Mouse (Mus musculus) heart, postnatal 0 days (tissue): ENCODE data around the gene Gja10.

Source experiments
- CTCF ChIP-seq: IDR thresholded peaks from 2 replicates; pipeline ENCODE4 v1.5.1; 2016; ENCODE audit warnings: antibody characterized with exemption, control low read depth, low read depth
- EP300 ChIP-seq: IDR thresholded peaks from 2 replicates; pipeline ENCODE4 v1.6.1; 2016; ENCODE audit warnings: antibody characterized with exemption, low read depth

DNA sequence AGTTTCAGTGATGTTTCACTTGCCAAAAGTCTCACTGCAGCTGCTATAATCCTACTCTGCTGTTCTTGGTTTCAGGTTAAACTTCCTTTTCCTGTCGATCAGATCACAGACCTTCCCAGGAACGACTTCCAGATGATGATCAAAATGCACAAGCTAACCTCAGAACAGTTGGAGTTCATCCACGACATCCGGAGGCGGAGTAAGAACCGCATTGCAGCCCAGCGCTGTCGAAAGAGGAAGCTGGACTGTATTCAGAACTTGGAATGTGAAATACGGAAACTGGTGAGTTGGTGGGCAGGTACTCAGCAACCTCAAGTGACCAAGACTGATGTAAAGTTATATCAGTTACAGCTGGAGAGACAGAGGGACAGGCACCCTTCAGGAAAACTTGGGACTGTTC is 27.4 kb downstream of the Gja10 start:
- TF ChIP-seq CTCF (no peak), EP300 (no peak)
